Mouse (Mus musculus) MEL (cell line): ENCODE measurements around the gene Wdr49.

Experiments
- CTCF ChIP-seq, 3 experiments: IDR thresholded peaks in 2 of 3; conservative IDR thresholded peaks in 1 of 3; 2 replicates each; pipeline ENCODE4 v1.5.1; 2011 to 2012; ENCODE audit warnings: low read length in 3 of 3, low read depth in 2 of 3, mild to moderate bottlenecking in 2 of 3, improper control_type of control experiment in 1 of 3, inconsistent platforms in 1 of 3, mixed read lengths in 1 of 3, moderate library complexity in 1 of 3; ENCODE audit not compliant: control insufficient read depth in 1 of 3, insufficient read depth in 1 of 3, poor library complexity in 1 of 3, severe bottlenecking in 1 of 3
- GABPA ChIP-seq: IDR thresholded peaks from 2 replicates; pipeline ENCODE4 v1.6.1; 2012; ENCODE audit warnings: low read depth, mild to moderate bottlenecking, inconsistent platforms, low read length, improper control_type of control experiment, moderate library complexity
- JUND ChIP-seq: IDR thresholded peaks from 2 replicates; pipeline ENCODE4 v1.6.1; 2011; ENCODE audit warnings: low read depth, mild to moderate bottlenecking, improper control_type of control experiment, low read length
- MAFK ChIP-seq: IDR thresholded peaks from 2 replicates; pipeline ENCODE4 v1.6.1; 2011; ENCODE audit warnings: low read depth, mild to moderate bottlenecking, low read length, improper control_type of control experiment, borderline replicate concordance
- MEF2A ChIP-seq: IDR thresholded peaks from 2 replicates; pipeline ENCODE4 v1.6.1; 2014; ENCODE audit warnings: low read depth, mild to moderate bottlenecking, inconsistent platforms, low read length, improper control_type of control experiment; ENCODE audit not compliant: poor library complexity, insufficient replicate concordance, severe bottlenecking; ENCODE audit errors: extremely low read depth
- MYC ChIP-seq: IDR thresholded peaks from 2 replicates; pipeline ENCODE4 v1.6.1; 2011; ENCODE audit warnings: low read depth, mild to moderate bottlenecking, low read length, improper control_type of control experiment, moderate library complexity
- POLR2AphosphoS2 ChIP-seq: IDR thresholded peaks from 2 replicates; pipeline ENCODE4 v1.6.1; 2011; ENCODE audit warnings: low read length, improper control_type of control experiment
- RAD21 ChIP-seq: IDR thresholded peaks from 2 replicates; pipeline ENCODE4 v1.6.1; 2011; ENCODE audit warnings: mild to moderate bottlenecking, low read depth, low read length, improper control_type of control experiment
- SIN3A ChIP-seq: IDR thresholded peaks from 2 replicates; pipeline ENCODE4 v1.6.1; 2012; ENCODE audit warnings: low read length, improper control_type of control experiment, inconsistent platforms
- ZC3H11A ChIP-seq: IDR thresholded peaks from 2 replicates; pipeline ENCODE4 v1.6.1; 2012; ENCODE audit warnings: low read depth, mild to moderate bottlenecking, inconsistent platforms, low read length, improper control_type of control experiment
- ZKSCAN1 ChIP-seq: IDR thresholded peaks from 2 replicates; pipeline ENCODE4 v1.6.1; 2012; ENCODE audit warnings: low read depth, mild to moderate bottlenecking, inconsistent platforms, low read length, improper control_type of control experiment, moderate library complexity
- ZMIZ1 ChIP-seq: IDR thresholded peaks from 2 replicates; pipeline ENCODE4 v1.6.1; 2012; ENCODE audit warnings: low read depth, mild to moderate bottlenecking, inconsistent platforms, low read length, improper control_type of control experiment, moderate library complexity

DNA sequence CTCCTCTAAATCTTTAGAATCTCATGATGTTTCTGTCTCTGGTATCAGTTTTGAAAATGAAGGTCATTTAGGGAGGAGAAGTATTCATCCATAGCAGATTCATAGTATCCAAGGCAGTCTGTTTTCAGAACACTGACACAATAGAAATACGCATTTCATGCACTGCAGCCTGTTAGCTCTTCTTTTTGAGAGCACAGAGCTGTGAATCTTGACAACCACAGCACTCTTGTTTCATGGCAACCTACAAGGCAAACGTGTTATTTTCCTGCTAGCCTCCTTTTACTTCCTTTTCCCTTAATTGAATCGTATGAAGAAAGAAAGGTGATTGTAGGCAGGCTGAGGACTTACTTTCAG, 184.2 kb downstream of the Wdr49 start:
- no peak for TF ChIP-seq MYC
- TF ChIP-seq ZC3H11A = no peak
- TF ChIP-seq CTCF (IDR thresholded peaks at IDR 0.05 in 2 of 3, conservative IDR thresholded peaks at IDR 0.05 in 1 of 3; ENCODE audit: control insufficient read depth in 1 of 3, insufficient read depth in 1 of 3, low read depth in 2 of 3, low read length in 3 of 3, poor library complexity in 1 of 3, severe bottlenecking in 1 of 3) = no peak
- TF ChIP-seq GABPA = no peak
- TF ChIP-seq JUND = no peak
- TF ChIP-seq MAFK = no peak
- no peak for TF ChIP-seq POLR2AphosphoS2
- TF ChIP-seq ZKSCAN1 = no peak
- no peak for TF ChIP-seq MEF2A
- no peak for TF ChIP-seq RAD21
- TF ChIP-seq SIN3A = no peak
- no peak for TF ChIP-seq ZMIZ1
